Mouse (Mus musculus): Measurements from ENCODE around the gene Zmym1. TPM values are rescaled to one million over a fixed set of nuclear protein-coding genes. Genes with fewer than 3 reads are reported as not detected.

The Zmym1 gene
- polyA plus RNA-seq, 1 experiment from 2014 or later = 37.9 TPM

DNA sequence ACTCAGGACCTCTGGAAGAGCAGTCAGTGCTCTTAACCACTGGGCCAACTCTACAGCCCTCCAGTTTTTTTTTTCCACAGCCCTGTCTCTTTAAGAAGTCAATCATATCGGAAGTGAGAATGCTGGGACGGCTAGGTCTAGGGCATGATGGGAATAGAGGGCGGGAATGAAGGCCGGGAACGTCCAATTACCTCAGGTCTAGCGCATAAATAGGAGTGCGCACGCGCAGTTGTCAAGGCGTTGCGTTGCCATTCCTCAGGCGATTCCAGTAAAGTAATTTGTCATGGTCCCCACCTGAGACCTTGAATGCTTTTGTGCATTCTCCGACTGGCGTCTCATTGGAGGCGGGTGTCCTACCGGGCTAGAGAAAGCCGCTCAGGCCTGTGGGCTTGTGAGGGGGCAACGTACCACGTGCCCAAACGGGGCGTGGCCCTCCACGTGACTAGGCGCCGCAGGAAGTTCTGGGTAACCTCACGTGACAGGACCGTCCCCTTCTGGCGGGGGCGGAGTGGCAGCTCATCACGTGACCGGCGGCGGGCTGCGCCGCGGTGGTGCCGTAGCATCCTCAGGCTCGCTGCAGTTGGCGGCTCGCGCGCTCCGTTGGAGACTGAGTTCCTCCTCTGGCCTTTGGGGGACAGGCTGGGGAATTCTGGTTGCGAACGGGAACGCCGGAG, 16.1 kb upstream of the Zmym1 start, which contains the start of gene Zmym6:
Gene Zmym6 (plus strand): TSS at position 509 of the 674 bp plus-strand sequence.
- DNase-seq (ENCODE audit: low spot score) = peak; percentile 98
- Histone ChIP-seq H3K4me1 (ENCODE audit: control insufficient read depth, insufficient read depth, low read length) (peaks cover 3% of the 10 kb centered on the region; the same call in 1 of the 2 replicates), H3K9ac (ENCODE audit: low read length) (peak within 1 kb of the TSS; percentile 60), H3K27me3 (ENCODE audit: control insufficient read depth, insufficient read depth, low read length) (no peaks in the 10 kb centered on the region), H3K9me3 (ENCODE audit: control insufficient read depth, low read length) (no peaks in the 10 kb centered on the region), H3K27ac (ENCODE audit: low read depth, low read length) (peak within 1 kb of the TSS; percentile 72), H3K4me3 (ENCODE audit: low read depth, low read length) (peak within 1 kb of the TSS; percentile 58), H3K4me2 (ENCODE audit: low read depth) (peak within 1 kb of the TSS; percentile 67), H3K36me3 (ENCODE audit: control insufficient read depth, insufficient read depth, low read length) (no peaks in the 10 kb centered on the region)
- ATAC-seq (ENCODE audit: insufficient read depth, low FRiP score, low TSS enrichment) = peak; percentile 95
- WGBS = under 1% methylated on average over 46 of the region's 46 CpGs

DNA sequence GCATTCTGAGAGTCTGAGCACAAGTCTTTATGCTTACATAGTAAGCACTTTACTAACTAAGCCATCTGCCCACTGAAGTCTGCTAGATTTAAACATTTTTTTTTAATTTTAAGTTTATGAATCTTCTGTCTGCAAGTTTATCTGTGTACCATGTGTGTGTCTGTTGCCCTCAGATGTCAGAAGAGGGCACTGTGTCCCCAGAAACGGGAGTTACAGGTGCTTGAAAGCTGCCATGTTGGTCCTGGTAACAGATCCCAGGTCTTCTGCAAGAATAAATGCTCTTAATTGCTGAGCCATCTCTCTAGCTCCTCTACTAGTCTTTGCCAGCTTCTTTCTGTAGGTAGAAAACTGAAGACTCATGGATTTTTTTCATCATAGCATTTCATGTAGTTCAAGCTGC, 14.0 kb upstream of the Zmym1 start:
- Histone ChIP-seq H3K4me3 (ENCODE audit: low read depth, low read length) (no peak overlapping the region), H3K4me2 (ENCODE audit: low read depth) (no peak overlapping the region), H3K27me3 (ENCODE audit: control insufficient read depth, insufficient read depth, low read length) (no peaks in the 10 kb centered on the region), H3K9me3 (ENCODE audit: control insufficient read depth, low read length) (no peaks in the 10 kb centered on the region), H3K36me3 (ENCODE audit: control insufficient read depth, insufficient read depth, low read length) (no peaks in the 10 kb centered on the region), H3K4me1 (ENCODE audit: control insufficient read depth, insufficient read depth, low read length) (peaks cover 3% of the 10 kb centered on the region; the same call in 1 of the 2 replicates), H3K9ac (ENCODE audit: low read length) (no peak overlapping the region), H3K27ac (ENCODE audit: low read depth, low read length) (no peak overlapping the region)
- WGBS = 57% methylated on average over 1 of the region's 1 CpGs
- DNase-seq (ENCODE audit: low spot score) (no peak), ATAC-seq (ENCODE audit: insufficient read depth, low FRiP score, low TSS enrichment) (no peak)

DNA sequence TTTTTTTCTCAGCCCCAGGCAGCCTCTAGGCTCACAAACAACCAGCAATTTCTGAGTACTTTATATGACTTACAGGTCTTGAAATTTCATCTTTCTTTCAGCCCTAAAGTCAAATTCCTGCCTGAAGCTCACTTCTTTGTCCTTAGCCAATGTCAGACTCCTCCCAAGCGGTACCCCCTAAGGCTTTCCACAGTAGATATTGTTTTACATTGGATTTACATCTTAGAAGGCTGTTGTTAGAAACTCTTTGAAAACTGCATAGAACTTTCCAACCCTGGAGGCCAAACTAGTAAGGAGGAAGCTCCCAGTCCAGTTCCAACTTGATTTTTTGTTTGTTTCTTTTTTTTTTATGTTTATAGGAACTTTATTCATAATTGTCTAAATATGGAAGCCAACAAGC, 3.1 kb upstream of the Zmym1 start:
- DNase-seq (ENCODE audit: low spot score) = no peak
- Histone ChIP-seq H3K4me3 (ENCODE audit: low read depth, low read length) (no peak overlapping the region), H3K4me2 (ENCODE audit: low read depth) (no peak overlapping the region), H3K27ac (ENCODE audit: low read depth, low read length) (no peak overlapping the region), H3K27me3 (ENCODE audit: control insufficient read depth, insufficient read depth, low read length) (no peaks in the 10 kb centered on the region), H3K9me3 (ENCODE audit: control insufficient read depth, low read length) (no peaks in the 10 kb centered on the region), H3K4me1 (ENCODE audit: control insufficient read depth, insufficient read depth, low read length) (0 out of 2 replicates have a peak, but pooled peaks cover 5% of the 10 kb centered on the region), H3K36me3 (ENCODE audit: control insufficient read depth, insufficient read depth, low read length) (no peaks in the 10 kb centered on the region), H3K9ac (ENCODE audit: low read length) (no peak overlapping the region)
- ATAC-seq (ENCODE audit: insufficient read depth, low FRiP score, low TSS enrichment) = no peak
- 47% methylated on average over 1 of the region's 1 CpGs for WGBS

DNA sequence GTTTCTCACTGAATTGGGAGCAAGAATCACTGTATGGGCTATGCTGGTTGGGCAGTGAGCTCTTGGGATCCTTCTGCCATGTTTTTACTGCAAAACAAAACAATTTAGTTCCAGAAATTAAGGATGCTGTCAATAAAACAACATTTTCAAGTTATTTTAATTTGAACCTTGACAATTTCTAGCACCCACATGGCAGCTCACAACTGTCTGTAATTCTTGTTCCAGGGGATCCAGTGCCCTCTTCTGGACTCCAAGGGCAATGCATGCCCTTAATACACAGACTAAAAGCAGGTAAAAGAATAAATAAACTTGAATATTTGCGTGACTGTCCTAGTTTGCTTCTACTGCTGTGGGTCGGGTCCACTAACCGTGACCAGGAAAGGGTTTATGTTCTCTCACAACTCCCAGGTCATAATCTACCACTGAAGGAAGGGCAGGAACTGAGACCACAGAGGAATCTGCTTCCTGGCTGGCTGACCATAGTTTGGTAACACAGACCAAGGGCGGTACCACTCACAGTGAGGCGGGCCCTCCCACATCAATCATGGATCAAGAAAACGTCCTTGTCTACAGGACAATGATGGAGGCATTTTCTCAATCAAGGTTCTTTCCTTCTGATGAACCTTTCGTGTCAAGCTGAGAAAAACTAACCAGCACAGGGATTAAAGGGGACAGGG, 6.3 kb downstream of the Zmym1 start:
- DNase-seq (ENCODE audit: low spot score) (no peak), ATAC-seq (ENCODE audit: insufficient read depth, low FRiP score, low TSS enrichment) (no peak)
- Histone ChIP-seq H3K27ac (ENCODE audit: low read depth, low read length) (no peak overlapping the region), H3K4me3 (ENCODE audit: low read depth, low read length) (no peak overlapping the region), H3K9ac (ENCODE audit: low read length) (no peak overlapping the region), H3K4me1 (ENCODE audit: control insufficient read depth, insufficient read depth, low read length) (no peaks in the 10 kb centered on the region), H3K9me3 (ENCODE audit: control insufficient read depth, low read length) (no peaks in the 10 kb centered on the region), H3K4me2 (ENCODE audit: low read depth) (no peak overlapping the region), H3K36me3 (ENCODE audit: control insufficient read depth, insufficient read depth, low read length) (peaks cover 5% of the 10 kb centered on the region; the same call in 1 of the 2 replicates), H3K27me3 (ENCODE audit: control insufficient read depth, insufficient read depth, low read length) (no peaks in the 10 kb centered on the region)
- 88% methylated on average over 7 of the region's 7 CpGs for WGBS

DNA sequence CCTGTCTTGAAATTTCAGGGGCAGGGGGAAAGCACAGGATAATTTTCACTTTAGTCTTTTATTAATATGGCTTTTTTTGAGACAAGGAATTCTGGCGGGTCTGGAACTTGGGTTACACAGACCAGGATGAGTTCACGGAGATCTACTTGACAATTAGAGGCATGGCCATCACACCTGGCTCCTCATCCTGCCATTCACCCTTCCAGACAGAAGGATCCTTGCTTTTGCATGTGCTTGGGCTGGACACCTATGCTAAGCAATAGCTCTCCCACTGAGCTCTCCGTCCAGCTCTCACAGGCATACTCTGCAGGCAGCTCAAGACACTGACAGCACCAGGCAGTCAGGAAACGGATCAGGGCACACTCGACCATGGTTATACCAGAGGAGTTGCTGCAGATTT, 7.9 kb downstream of the Zmym1 start:
- no peak overlapping the region for H3K27ac ChIP-seq (ENCODE audit: low read depth, low read length)
- no peak overlapping the region for H3K9ac ChIP-seq (ENCODE audit: low read length)
- DNase-seq (ENCODE audit: low spot score) (no peak), ATAC-seq (ENCODE audit: insufficient read depth, low FRiP score, low TSS enrichment) (no peak)
- H3K4me3 ChIP-seq (ENCODE audit: low read depth, low read length) = no peak overlapping the region
- H3K9me3 ChIP-seq (ENCODE audit: control insufficient read depth, low read length) = no peaks in the 10 kb centered on the region
- H3K36me3 ChIP-seq (ENCODE audit: control insufficient read depth, insufficient read depth, low read length) = peaks cover 13% of the 10 kb centered on the region
- WGBS = 88% methylated on average over 5 of the region's 5 CpGs
- H3K27me3 ChIP-seq (ENCODE audit: control insufficient read depth, insufficient read depth, low read length) = no peaks in the 10 kb centered on the region
- H3K4me2 ChIP-seq (ENCODE audit: low read depth) = no peak overlapping the region
- no peaks in the 10 kb centered on the region for H3K4me1 ChIP-seq (ENCODE audit: control insufficient read depth, insufficient read depth, low read length)

DNA sequence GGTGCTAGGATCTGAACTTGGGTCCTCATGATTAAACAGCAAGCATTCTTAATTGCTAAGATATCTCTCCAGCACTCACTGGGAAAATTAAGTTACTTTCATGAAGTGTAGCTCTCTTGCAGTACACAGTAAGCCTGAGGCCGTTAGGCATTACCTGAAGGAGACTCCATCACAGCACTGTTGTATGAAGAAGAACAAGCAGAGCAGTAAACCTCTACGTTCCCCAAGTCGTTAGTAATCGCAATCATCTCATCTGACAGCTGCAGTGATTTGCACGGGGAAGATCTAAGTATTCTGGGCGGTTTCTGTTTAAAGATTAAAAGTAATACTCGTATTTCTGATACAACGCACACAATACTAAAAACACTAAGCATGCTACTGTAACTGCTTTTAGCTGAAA, 9.8 kb downstream of the Zmym1 start:
- 93% methylated on average over 8 of the region's 8 CpGs for whole genome bisulfite sequencing
- peaks cover 12% of the 10 kb centered on the region for H3K36me3 ChIP-seq (ENCODE audit: control insufficient read depth, insufficient read depth, low read length)
- DNase-seq (ENCODE audit: low spot score) = no peak

DNA sequence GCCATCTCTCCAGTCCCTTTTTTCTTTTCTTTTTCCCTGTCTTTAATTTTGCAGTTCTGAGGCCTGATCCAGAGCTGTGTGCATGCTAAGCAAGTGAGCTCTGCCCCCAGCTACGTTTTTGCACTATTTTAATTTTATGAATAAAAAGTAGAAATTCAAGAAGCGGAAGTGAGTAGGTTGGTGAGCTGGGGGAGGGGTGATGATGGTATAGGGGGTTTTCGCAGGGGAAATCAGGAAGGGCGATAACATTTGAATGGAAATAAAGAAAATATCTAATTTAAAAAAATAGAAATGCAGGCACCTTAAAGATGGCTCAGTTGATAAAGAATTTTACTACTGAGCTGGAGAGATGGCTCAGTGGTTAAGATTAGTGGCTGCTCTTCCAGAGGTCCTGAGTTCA, 17.4 kb downstream of the Zmym1 start:
- H3K27ac ChIP-seq (ENCODE audit: low read depth, low read length) = no peak overlapping the region
- H3K4me1 ChIP-seq (ENCODE audit: control insufficient read depth, insufficient read depth, low read length) = no peaks in the 10 kb centered on the region
- WGBS = 90% methylated on average over 4 of the region's 4 CpGs
- DNase-seq (ENCODE audit: low spot score) (no peak), ATAC-seq (ENCODE audit: insufficient read depth, low FRiP score, low TSS enrichment) (no peak)
- H3K4me2 ChIP-seq (ENCODE audit: low read depth) = no peak overlapping the region
- no peak overlapping the region for H3K4me3 ChIP-seq (ENCODE audit: low read depth, low read length)
- H3K27me3 ChIP-seq (ENCODE audit: control insufficient read depth, insufficient read depth, low read length) = no peaks in the 10 kb centered on the region
- no peak overlapping the region for H3K9ac ChIP-seq (ENCODE audit: low read length)
- H3K36me3 ChIP-seq (ENCODE audit: control insufficient read depth, insufficient read depth, low read length) = peaks cover 6% of the 10 kb centered on the region
- H3K9me3 ChIP-seq (ENCODE audit: control insufficient read depth, low read length) = no peaks in the 10 kb centered on the region

More for the DNA sequence above, 9.8 kb downstream of the Zmym1 start:
- H3K27me3 ChIP-seq (ENCODE audit: control insufficient read depth, insufficient read depth, low read length) = no peaks in the 10 kb centered on the region
- no peaks in the 10 kb centered on the region for H3K4me1 ChIP-seq (ENCODE audit: control insufficient read depth, insufficient read depth, low read length)
- no peak for ATAC-seq (ENCODE audit: insufficient read depth, low FRiP score, low TSS enrichment)
- no peak overlapping the region for H3K27ac ChIP-seq (ENCODE audit: low read depth, low read length)
- no peak overlapping the region for H3K9ac ChIP-seq (ENCODE audit: low read length)
- H3K4me2 ChIP-seq (ENCODE audit: low read depth) = no peak overlapping the region
- H3K9me3 ChIP-seq (ENCODE audit: control insufficient read depth, low read length) = no peaks in the 10 kb centered on the region
- H3K4me3 ChIP-seq (ENCODE audit: low read depth, low read length) = no peak overlapping the region

DNA sequence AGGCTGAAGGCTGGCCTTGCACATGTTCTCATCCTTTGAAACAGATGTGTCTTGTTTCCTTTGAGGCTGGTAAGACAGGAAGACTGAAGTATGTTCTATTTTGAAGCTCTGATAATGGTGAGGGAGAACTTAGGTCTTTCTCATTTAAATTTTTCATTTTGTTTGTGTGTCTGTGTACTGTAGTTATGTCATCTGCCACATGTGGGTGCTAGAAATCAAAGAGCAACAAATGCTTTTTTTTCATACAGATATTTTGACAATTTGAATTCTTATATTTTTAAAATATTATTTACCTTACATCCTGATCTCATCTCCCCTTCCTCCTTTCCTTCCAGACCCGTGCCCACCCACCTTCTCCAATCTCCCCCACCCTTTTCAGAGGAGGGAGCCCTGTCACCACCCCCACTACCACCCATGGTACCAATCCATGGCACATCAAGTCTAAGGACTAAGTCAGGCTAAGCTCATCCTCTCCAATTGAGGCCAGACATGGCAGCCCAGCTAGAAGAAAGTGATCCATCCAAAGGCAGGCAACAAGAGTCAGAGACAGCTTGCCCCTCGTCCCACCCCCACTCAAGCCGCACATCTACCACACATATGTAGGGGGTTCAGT, 21.0 kb downstream of the Zmym1 start:
- H3K27ac ChIP-seq (ENCODE audit: low read depth, low read length) = no peak overlapping the region
- H3K4me1 ChIP-seq (ENCODE audit: control insufficient read depth, insufficient read depth, low read length) = no peaks in the 10 kb centered on the region
- ATAC-seq (ENCODE audit: insufficient read depth, low FRiP score, low TSS enrichment) (0 out of 2 replicates have a peak, but pooled peaks have one; percentile 36), DNase-seq (ENCODE audit: low spot score) (no peak)
- no peak overlapping the region for H3K4me2 ChIP-seq (ENCODE audit: low read depth)
- WGBS = 90% methylated on average over 3 of the region's 3 CpGs
- H3K27me3 ChIP-seq (ENCODE audit: control insufficient read depth, insufficient read depth, low read length) = no peaks in the 10 kb centered on the region
- no peak overlapping the region for H3K9ac ChIP-seq (ENCODE audit: low read length)
- H3K9me3 ChIP-seq (ENCODE audit: control insufficient read depth, low read length) = no peaks in the 10 kb centered on the region
- no peak overlapping the region for H3K4me3 ChIP-seq (ENCODE audit: low read depth, low read length)
- peaks cover 18% of the 10 kb centered on the region for H3K36me3 ChIP-seq (ENCODE audit: control insufficient read depth, insufficient read depth, low read length)
